Mouse (Mus musculus): Measurements from ENCODE around the gene Traf7. TPM values are rescaled to one million over a fixed set of nuclear protein-coding genes. Genes with fewer than 3 reads are reported as not detected.

Traf7 gene
- total RNA-seq, 1 experiment, result 149 TPM

DNA sequence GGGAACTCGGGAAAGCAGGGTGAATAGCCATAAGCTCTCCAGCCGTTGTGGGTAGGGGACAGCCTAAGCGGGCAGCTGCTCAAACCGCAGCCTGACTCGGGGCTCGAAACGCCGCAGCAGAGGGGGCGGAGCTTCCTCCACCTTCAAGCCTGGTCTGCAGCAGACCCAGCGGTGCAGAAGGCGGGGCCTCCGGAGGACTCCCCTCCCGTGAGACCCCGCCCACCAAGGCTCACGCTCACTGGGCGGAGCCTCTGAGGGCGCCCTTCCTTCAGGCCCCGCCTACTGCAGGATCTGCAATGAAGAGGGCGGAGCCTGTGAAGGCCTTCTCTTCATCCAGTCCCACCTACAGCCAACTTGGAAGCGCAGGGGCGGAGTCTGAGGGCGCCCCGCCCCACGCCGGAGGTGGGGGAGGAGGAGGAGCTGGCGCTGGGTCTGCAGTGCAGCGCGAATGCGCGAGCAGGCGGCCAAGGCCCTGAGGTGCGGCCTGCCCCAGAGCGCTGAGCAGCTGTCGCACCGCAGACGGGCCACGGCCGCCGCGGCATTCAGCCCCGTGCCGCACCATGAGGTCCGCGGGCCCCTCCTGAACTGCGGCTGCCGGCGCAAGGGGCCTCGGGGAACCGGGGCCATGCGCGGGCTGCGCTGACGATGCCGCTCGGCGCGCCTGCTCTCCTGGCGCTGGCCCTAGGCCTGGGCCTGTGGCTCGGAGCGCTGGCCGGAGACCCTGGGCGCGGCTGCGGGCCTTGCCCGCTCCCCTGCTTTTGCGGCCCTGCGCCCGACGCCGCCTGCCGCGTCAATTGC is 22.1 kb upstream of the Traf7 start, which contains the start of gene Pkd1:
Gene Pkd1, plus strand, starts transcription at position 217 of the 798 bp plus-strand sequence.
- Histone ChIP-seq H3K4me3 (ENCODE audit: insufficient read depth in 1 of 2, low read depth in 1 of 2, low read length in 2 of 2, poor library complexity in 1 of 2, severe bottlenecking in 1 of 2) (peak within 1 kb of the TSS; percentile 73 to 76), H3K4me1 (ENCODE audit: control insufficient read depth in 2 of 2, insufficient read depth in 2 of 2, low read length in 2 of 2, poor library complexity in 1 of 2) (no peaks in the 10 kb centered on the region), H3K9ac (ENCODE audit: insufficient read depth, low read depth, low read length, poor library complexity, severe bottlenecking) (peak within 1 kb of the TSS; percentile 79), H3K27ac (ENCODE audit: insufficient read depth, low read depth, low read length, poor library complexity, severe bottlenecking) (peak within 1 kb of the TSS; percentile 35), H3K9me3 (ENCODE audit: control insufficient read depth, insufficient read depth, low read depth, low read length) (no peaks in the 10 kb centered on the region), H3K36me3 (ENCODE audit: control insufficient read depth, insufficient read depth, low read length, poor library complexity, severe bottlenecking) (no peaks in the 10 kb centered on the region; the same call in 1 of the 2 replicates)
- peak; percentile 99 for DNase-seq (ENCODE audit: low read depth, low spot score)
- TF ChIP-seq ZNF384 (IDR thresholded peaks at IDR 0.05; ENCODE audit: low read depth, low read length) (no peak), CHD2 (IDR thresholded peaks at IDR 0.05; ENCODE audit: low read depth, low read length) (no peak), ZC3H11A (IDR thresholded peaks at IDR 0.05; ENCODE audit: borderline replicate concordance, low read depth, low read length) (no peak), MAFK (IDR thresholded peaks at IDR 0.05; ENCODE audit: insufficient read depth, low read depth, low read length) (0 out of 2 replicates have a peak, but pooled peaks have one; percentile 21)
- in situ Hi-C loops (cut with MboI; ENCODE audit: low sequenced_read_pairs in 2 of 2, unreplicated experiment in 2 of 2), result no loop called here

DNA sequence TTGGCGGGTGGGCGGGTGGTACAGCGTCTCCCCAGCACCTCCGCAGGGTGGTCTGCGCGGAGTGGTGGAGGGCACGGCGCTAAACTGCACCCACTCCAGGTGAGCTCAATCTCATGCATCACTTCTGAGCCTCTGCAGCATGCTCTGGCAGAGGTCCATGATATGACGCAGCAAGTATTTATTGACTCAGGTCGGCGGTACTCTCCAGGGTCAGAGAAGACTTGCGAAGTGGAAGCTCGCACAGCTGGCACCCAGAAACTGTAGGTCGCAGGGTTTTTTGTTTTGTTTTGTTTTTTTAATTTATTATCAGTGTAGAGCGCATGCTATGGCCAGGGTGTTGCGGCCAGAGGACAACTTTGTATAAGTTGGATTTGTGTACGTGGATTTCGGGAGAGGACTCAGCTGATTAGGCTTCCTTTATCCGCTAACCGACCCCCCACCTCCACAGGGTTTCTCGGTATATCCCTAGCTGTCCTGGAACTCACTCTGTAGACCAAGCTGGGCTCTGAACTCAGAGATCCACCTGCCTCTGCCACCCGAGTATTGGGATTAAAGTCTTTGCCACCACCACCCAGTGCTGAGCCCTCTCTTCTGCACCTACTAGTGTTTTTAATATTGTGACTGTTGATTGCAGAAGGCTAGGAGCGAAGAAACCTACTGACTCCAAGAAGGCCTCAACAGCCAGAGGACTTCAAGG is 21.3 kb upstream of the Traf7 start:
- no peak for TF ChIP-seq CHD2 (IDR thresholded peaks at IDR 0.05; ENCODE audit: low read depth, low read length)
- TF ChIP-seq ZC3H11A (IDR thresholded peaks at IDR 0.05; ENCODE audit: borderline replicate concordance, low read depth, low read length), result no peak
- no peak for TF ChIP-seq MAFK (IDR thresholded peaks at IDR 0.05; ENCODE audit: insufficient read depth, low read depth, low read length)
- TF ChIP-seq HCFC1 (IDR thresholded peaks at IDR 0.05; ENCODE audit: borderline replicate concordance, insufficient read depth, low read length), result no peak
- no peak for TF ChIP-seq ZNF384 (IDR thresholded peaks at IDR 0.05; ENCODE audit: low read depth, low read length)
- in situ Hi-C loops (cut with MboI; ENCODE audit: low sequenced_read_pairs in 2 of 2, unreplicated experiment in 2 of 2), result no loop called here
- H3K27ac ChIP-seq (ENCODE audit: insufficient read depth, low read depth, low read length, poor library complexity, severe bottlenecking), result no peak overlapping the region

GRCm38 (mm10) chr17:24548435-24548834 is 20.7 kb upstream of the Traf7 start:
- H3K4me3 ChIP-seq (ENCODE audit: insufficient read depth in 1 of 2, low read depth in 1 of 2, low read length in 2 of 2, poor library complexity in 1 of 2, severe bottlenecking in 1 of 2), result peak overlapping the region in 1 of 2 experiments; percentile 71; a peak in 2 of 4 replicates
- no peaks in the 10 kb centered on the region for H3K9me3 ChIP-seq (ENCODE audit: control insufficient read depth, insufficient read depth, low read depth, low read length)
- TF ChIP-seq CHD2 (IDR thresholded peaks at IDR 0.05; ENCODE audit: low read depth, low read length), result no peak
- DNase-seq (ENCODE audit: low read depth, low spot score), result no peak
- H3K36me3 ChIP-seq (ENCODE audit: control insufficient read depth, insufficient read depth, low read length, poor library complexity, severe bottlenecking), result no peaks in the 10 kb centered on the region; the same call in 1 of the 2 replicates
- H3K9ac ChIP-seq (ENCODE audit: insufficient read depth, low read depth, low read length, poor library complexity, severe bottlenecking), result no peak overlapping the region; the same call in 1 of the 2 replicates
- in situ Hi-C loops (cut with MboI; ENCODE audit: low sequenced_read_pairs in 2 of 2, unreplicated experiment in 2 of 2), result no loop called here
- no peaks in the 10 kb centered on the region; a peak in 1 of 4 replicates for H3K4me1 ChIP-seq (ENCODE audit: control insufficient read depth in 2 of 2, insufficient read depth in 2 of 2, low read length in 2 of 2, poor library complexity in 1 of 2)
- H3K27ac ChIP-seq (ENCODE audit: insufficient read depth, low read depth, low read length, poor library complexity, severe bottlenecking), result no peak overlapping the region

More for the DNA sequence above, 21.3 kb upstream of the Traf7 start:
- Histone ChIP-seq H3K4me3 (ENCODE audit: insufficient read depth in 1 of 2, low read depth in 1 of 2, low read length in 2 of 2, poor library complexity in 1 of 2, severe bottlenecking in 1 of 2) (peak overlapping the region; percentile 58 to 71), H3K36me3 (ENCODE audit: control insufficient read depth, insufficient read depth, low read length, poor library complexity, severe bottlenecking) (no peaks in the 10 kb centered on the region; the same call in 1 of the 2 replicates), H3K4me1 (ENCODE audit: control insufficient read depth in 2 of 2, insufficient read depth in 2 of 2, low read length in 2 of 2, poor library complexity in 1 of 2) (no peaks in the 10 kb centered on the region; a peak in 1 of 4 replicates), H3K9me3 (ENCODE audit: control insufficient read depth, insufficient read depth, low read depth, low read length) (no peaks in the 10 kb centered on the region), H3K9ac (ENCODE audit: insufficient read depth, low read depth, low read length, poor library complexity, severe bottlenecking) (no peak overlapping the region; the same call in 1 of the 2 replicates)
- no peak for DNase-seq (ENCODE audit: low read depth, low spot score)

- Histone ChIP-seq H3K4me3 (ENCODE audit: insufficient read depth in 1 of 2, low read depth in 1 of 2, low read length in 2 of 2, poor library complexity in 1 of 2, severe bottlenecking in 1 of 2) (no peak overlapping the region), H3K9me3 (ENCODE audit: control insufficient read depth, insufficient read depth, low read depth, low read length) (no peaks in the 10 kb centered on the region), H3K4me1 (ENCODE audit: control insufficient read depth in 2 of 2, insufficient read depth in 2 of 2, low read length in 2 of 2, poor library complexity in 1 of 2) (no peaks in the 10 kb centered on the region; a peak in 1 of 4 replicates), H3K36me3 (ENCODE audit: control insufficient read depth, insufficient read depth, low read length, poor library complexity, severe bottlenecking) (no peaks in the 10 kb centered on the region), H3K9ac (ENCODE audit: insufficient read depth, low read depth, low read length, poor library complexity, severe bottlenecking) (no peak overlapping the region), H3K27ac (ENCODE audit: insufficient read depth, low read depth, low read length, poor library complexity, severe bottlenecking) (no peak overlapping the region)
- no peak for DNase-seq (ENCODE audit: low read depth, low spot score)
- TF ChIP-seq ZC3H11A (IDR thresholded peaks at IDR 0.05; ENCODE audit: borderline replicate concordance, low read depth, low read length) (no peak), MAFK (IDR thresholded peaks at IDR 0.05; ENCODE audit: insufficient read depth, low read depth, low read length) (no peak), HCFC1 (IDR thresholded peaks at IDR 0.05; ENCODE audit: borderline replicate concordance, insufficient read depth, low read length) (no peak), CHD2 (IDR thresholded peaks at IDR 0.05; ENCODE audit: low read depth, low read length) (no peak), ZNF384 (IDR thresholded peaks at IDR 0.05; ENCODE audit: low read depth, low read length) (no peak)
- in situ Hi-C loops (cut with MboI; ENCODE audit: low sequenced_read_pairs in 2 of 2, unreplicated experiment in 2 of 2), result no loop called here
Observed at GRCm38 (mm10) chr17:24546234-24546633, 18.5 kb upstream of the Traf7 start.
